Mouse (Mus musculus) heart, embryonic 15.5 days (tissue): Measurements from ENCODE around the gene Fbf1. TPM values are rescaled to one million over a fixed set of nuclear protein-coding genes. Genes with fewer than 3 reads are reported as not detected.

Experiments used
- ATAC-seq: fragments of 200-750 bp; cut with Nextera tagmentation; replicated peaks from 2 replicates; pipeline ENCODE4 v1.8.0; 2017; ENCODE audit warnings: low read depth, moderate TSS enrichment; ENCODE audit not compliant: insufficient number of reproducible peaks, insufficient read depth, low FRiP score
- H3K27ac ChIP-seq: fragments of 300-500 bp; sonication (generic); 2 replicates; pipeline ENCODE4 v1.5.1; 2015; ENCODE audit warnings: mild to moderate bottlenecking, inconsistent platforms
- H3K27me3 ChIP-seq: fragments of 300-500 bp; sonication (generic); 2 replicates; pipeline ENCODE4 v1.6.1; 2015; ENCODE audit warnings: inconsistent platforms
- H3K36me3 ChIP-seq: fragments of 300-500 bp; sonication (generic); 2 replicates; pipeline ENCODE4 v1.6.1; 2015; ENCODE audit warnings: mild to moderate bottlenecking, inconsistent platforms
- H3K4me1 ChIP-seq: fragments of 300-500 bp; sonication (generic); replicated peaks from 2 replicates; pipeline ENCODE4 v1.6.1; 2015; ENCODE audit warnings: inconsistent platforms
- H3K4me2 ChIP-seq: fragments of 300-500 bp; sonication (generic); 2 replicates; pipeline ENCODE4 v1.6.1; 2015; ENCODE audit warnings: inconsistent platforms, mild to moderate bottlenecking, moderate library complexity
- H3K4me3 ChIP-seq: fragments of 300-500 bp; sonication (generic); 2 replicates; pipeline ENCODE4 v1.5.1; 2015; ENCODE audit warnings: mild to moderate bottlenecking, inconsistent platforms
- H3K9ac ChIP-seq: fragments of 300-500 bp; sonication (generic); 2 replicates; pipeline ENCODE4 v1.6.1; 2015; ENCODE audit warnings: mild to moderate bottlenecking, inconsistent platforms
- H3K9me3 ChIP-seq: fragments of 300-500 bp; sonication (generic); replicated peaks from 2 replicates; pipeline ENCODE4 v1.6.1; 2016; ENCODE audit warnings: inconsistent platforms
- WGBS: fragments of 180-500 bp; shearing (Covaris S2); methylation state at CpG from one replicate; pipeline ENCODE4 v1.1.7; 2015; ENCODE audit warnings: mixed read lengths; 5-methylcytosine and 5-hydroxymethylcytosine counted together
- polyA plus RNA-seq: library from polyadenylated mRNA; unstranded; fragments of >200 nt; fragmentation: Nextera tagmentation; extraction: Ambion mirVana; gene quantifications from 2 replicates; pipeline ENCODE4 v1.2.1, GENCODE M21; 2015

Fbf1 gene
- polyA plus RNA-seq, 1 experiment from 2014 or later = 19.8 TPM

- Histone ChIP-seq H3K27me3 (no peaks in the 10 kb centered on the region), H3K9ac (peak within 1 kb of the TSS; percentile 84), H3K36me3 (peaks cover 8% of the 10 kb centered on the region; the same call in 1 of the 2 replicates), H3K4me1 (peaks cover 26% of the 10 kb centered on the region), H3K9me3 (no peaks in the 10 kb centered on the region), H3K4me3 (peak within 1 kb of the TSS; percentile 79), H3K27ac (peak within 1 kb of the TSS; percentile 92), H3K4me2 (peak within 1 kb of the TSS; percentile 74)
- peak; percentile 97 for ATAC-seq
- under 1% methylated on average over 62 of the region's 62 CpGs for WGBS
Observed at GRCm38 (mm10) chr11:116198639-116199531, 30.9 kb upstream of the Fbf1 start, which contains the start of the genes Ten1 and Acox1. Ten1 (plus strand) TSS chr11:116198855. Acox1 (minus strand) TSS chr11:116199045.

- Histone ChIP-seq H3K4me2 (peak overlapping the region; percentile 74), H3K9ac (peak overlapping the region; percentile 84), H3K36me3 (peaks cover 8% of the 10 kb centered on the region; the same call in 1 of the 2 replicates), H3K27ac (peak overlapping the region; percentile 92), H3K4me1 (peaks cover 26% of the 10 kb centered on the region), H3K27me3 (no peaks in the 10 kb centered on the region), H3K9me3 (no peaks in the 10 kb centered on the region), H3K4me3 (peak overlapping the region; percentile 79)
- no peak for ATAC-seq
- WGBS = 17% methylated on average over 13 of the region's 13 CpGs
Observed at GRCm38 (mm10) chr11:116198132-116198531, 30.2 kb upstream of the Fbf1 start.

GRCm38 (mm10) chr11:116197584-116197906, 29.6 kb upstream of the Fbf1 start:
- peaks cover 8% of the 10 kb centered on the region; the same call in 1 of the 2 replicates for H3K36me3 ChIP-seq
- no peak for ATAC-seq
- 90% methylated on average over 6 of the region's 6 CpGs for WGBS

GRCm38 (mm10) chr11:116196866-116197583, 29.1 kb upstream of the Fbf1 start:
- H3K9me3 ChIP-seq = no peaks in the 10 kb centered on the region
- peaks cover 8% of the 10 kb centered on the region; the same call in 1 of the 2 replicates for H3K36me3 ChIP-seq
- 93% methylated on average over 18 of the region's 18 CpGs for WGBS
- H3K4me2 ChIP-seq = no peak overlapping the region; the same call in 1 of the 2 replicates
- H3K9ac ChIP-seq = no peak overlapping the region
- H3K27ac ChIP-seq = no peak overlapping the region
- no peak for ATAC-seq
- H3K4me1 ChIP-seq = peaks cover 26% of the 10 kb centered on the region
- H3K27me3 ChIP-seq = no peaks in the 10 kb centered on the region
- peak overlapping the region; percentile 79; the same call in 1 of the 2 replicates for H3K4me3 ChIP-seq

More at GRCm38 (mm10) chr11:116197584-116197906, 29.6 kb upstream of the Fbf1 start:
- Histone ChIP-seq H3K27ac (no peak overlapping the region), H3K27me3 (no peaks in the 10 kb centered on the region), H3K4me3 (peak overlapping the region; percentile 79), H3K9ac (no peak overlapping the region), H3K9me3 (no peaks in the 10 kb centered on the region), H3K4me1 (peaks cover 26% of the 10 kb centered on the region), H3K4me2 (peak overlapping the region; percentile 74)

GRCm38 (mm10) chr11:116196336-116196735, 28.4 kb upstream of the Fbf1 start:
- H3K9ac ChIP-seq = no peak overlapping the region
- WGBS = 86% methylated on average over 3 of the region's 3 CpGs
- ATAC-seq = no peak

GRCm38 (mm10) chr11:116195252-116195651, 27.3 kb upstream of the Fbf1 start:
- no peak overlapping the region for H3K9ac ChIP-seq
- 63% methylated on average over 5 of the region's 5 CpGs for WGBS
- no peak overlapping the region for H3K27ac ChIP-seq
- H3K4me3 ChIP-seq = no peak overlapping the region
- ATAC-seq = no peak
- peaks cover 8% of the 10 kb centered on the region; the same call in 1 of the 2 replicates for H3K36me3 ChIP-seq
- H3K9me3 ChIP-seq = no peaks in the 10 kb centered on the region
- no peak overlapping the region for H3K4me2 ChIP-seq
- H3K27me3 ChIP-seq = no peaks in the 10 kb centered on the region
- peaks cover 26% of the 10 kb centered on the region for H3K4me1 ChIP-seq

More at GRCm38 (mm10) chr11:116196336-116196735, 28.4 kb upstream of the Fbf1 start:
- H3K27me3 ChIP-seq = no peaks in the 10 kb centered on the region
- H3K4me1 ChIP-seq = peaks cover 26% of the 10 kb centered on the region
- H3K9me3 ChIP-seq = no peaks in the 10 kb centered on the region
- H3K36me3 ChIP-seq = peaks cover 8% of the 10 kb centered on the region; the same call in 1 of the 2 replicates
- no peak overlapping the region for H3K4me2 ChIP-seq
- no peak overlapping the region for H3K4me3 ChIP-seq
- no peak overlapping the region for H3K27ac ChIP-seq

- Histone ChIP-seq H3K4me2 (no peak overlapping the region), H3K4me1 (peaks cover 25% of the 10 kb centered on the region), H3K27me3 (no peaks in the 10 kb centered on the region), H3K36me3 (peaks cover 8% of the 10 kb centered on the region; the same call in 1 of the 2 replicates), H3K9me3 (no peaks in the 10 kb centered on the region), H3K27ac (no peak overlapping the region), H3K4me3 (no peak overlapping the region), H3K9ac (no peak overlapping the region)
- 88% methylated on average over 8 of the region's 8 CpGs for WGBS
- no peak for ATAC-seq
Observed at GRCm38 (mm10) chr11:116194619-116195018, 26.7 kb upstream of the Fbf1 start.

GRCm38 (mm10) chr11:116187226-116187930, 19.4 kb upstream of the Fbf1 start:
- Histone ChIP-seq H3K9me3 (no peaks in the 10 kb centered on the region), H3K27ac (no peak overlapping the region), H3K4me3 (no peak overlapping the region), H3K4me1 (peaks cover 13% of the 10 kb centered on the region), H3K27me3 (no peaks in the 10 kb centered on the region), H3K36me3 (peaks cover 24% of the 10 kb centered on the region), H3K4me2 (no peak overlapping the region), H3K9ac (no peak overlapping the region)
- WGBS = 55% methylated on average over 11 of the region's 11 CpGs
- no peak for ATAC-seq

GRCm38 (mm10) chr11:116186360-116186759, 18.4 kb upstream of the Fbf1 start:
- H3K27me3 ChIP-seq = no peaks in the 10 kb centered on the region
- peak overlapping the region; percentile 21; the same call in 1 of the 2 replicates for H3K27ac ChIP-seq
- peaks cover 34% of the 10 kb centered on the region for H3K36me3 ChIP-seq
- no peak overlapping the region for H3K4me3 ChIP-seq
- WGBS = 91% methylated on average over 11 of the region's 11 CpGs
- no peak overlapping the region for H3K9ac ChIP-seq
- peaks cover 13% of the 10 kb centered on the region for H3K4me1 ChIP-seq
- H3K9me3 ChIP-seq = no peaks in the 10 kb centered on the region
- H3K4me2 ChIP-seq = no peak overlapping the region
- ATAC-seq = no peak

- ATAC-seq = no peak
- peaks cover 13% of the 10 kb centered on the region for H3K4me1 ChIP-seq
- H3K27ac ChIP-seq = peak overlapping the region; percentile 21; the same call in 1 of the 2 replicates
- H3K9ac ChIP-seq = no peak overlapping the region
- H3K9me3 ChIP-seq = no peaks in the 10 kb centered on the region
- H3K27me3 ChIP-seq = no peaks in the 10 kb centered on the region
- peaks cover 38% of the 10 kb centered on the region for H3K36me3 ChIP-seq
- H3K4me3 ChIP-seq = no peak overlapping the region
- 74% methylated on average over 3 of the region's 3 CpGs for WGBS
- no peak overlapping the region for H3K4me2 ChIP-seq
Observed at GRCm38 (mm10) chr11:116185836-116186235, 17.9 kb upstream of the Fbf1 start.
